Mouse (Mus musculus) heart, embryonic 13.5 days (tissue): ENCODE measurements around the gene Sec23ip. TPM values are rescaled to one million over a fixed set of nuclear protein-coding genes. Genes with fewer than 3 reads are reported as not detected.
A peak's percentile ranks its signal among the peaks of the same experiment; 100 is the strongest.

Source experiments
- ATAC-seq: fragments of 200-750 bp; cut with Nextera tagmentation; 2 replicates; pipeline ENCODE4 v1.8.0; 2017; ENCODE audit warnings: moderate TSS enrichment; ENCODE audit not compliant: insufficient number of reproducible peaks, low FRiP score, low TSS enrichment; ENCODE audit errors: extremely low read depth
- H3K27ac ChIP-seq: fragments of 300-500 bp; sonication (generic); replicated peaks from 2 replicates; pipeline ENCODE4 v1.5.1; 2015; ENCODE audit warnings: moderate library complexity, mild to moderate bottlenecking, inconsistent platforms
- H3K27me3 ChIP-seq: fragments of 300-500 bp; sonication (generic); replicated peaks from 2 replicates; pipeline ENCODE4 v1.6.1; 2015; ENCODE audit warnings: mild to moderate bottlenecking, inconsistent platforms
- H3K36me3 ChIP-seq: fragments of 300-500 bp; sonication (generic); 2 replicates; pipeline ENCODE4 v1.6.1; 2015; ENCODE audit warnings: mild to moderate bottlenecking, inconsistent platforms
- H3K4me1 ChIP-seq: fragments of 300-500 bp; sonication (generic); 2 replicates; pipeline ENCODE4 v1.6.1; 2015; ENCODE audit warnings: inconsistent platforms
- H3K4me2 ChIP-seq: fragments of 300-500 bp; sonication (generic); 2 replicates; pipeline ENCODE4 v1.6.1; 2015; ENCODE audit warnings: inconsistent platforms, mild to moderate bottlenecking, moderate library complexity
- H3K4me3 ChIP-seq: fragments of 300-500 bp; sonication (generic); 2 replicates; pipeline ENCODE4 v1.5.1; 2015; ENCODE audit warnings: moderate library complexity, mild to moderate bottlenecking, inconsistent platforms
- H3K9ac ChIP-seq: fragments of 300-500 bp; sonication (generic); 2 replicates; pipeline ENCODE4 v1.6.1; 2015; ENCODE audit warnings: inconsistent platforms, mild to moderate bottlenecking, moderate library complexity
- H3K9me3 ChIP-seq: fragments of 300-500 bp; sonication (generic); 2 replicates; pipeline ENCODE4 v1.6.1; 2016; ENCODE audit warnings: inconsistent platforms
- WGBS: fragments of 180-500 bp; shearing (Covaris S2); methylation state at CpG from one replicate; pipeline ENCODE4 v1.1.7; 2015; ENCODE audit warnings: mixed read lengths; 5-methylcytosine and 5-hydroxymethylcytosine counted together
- microRNA-seq: library from miRNA; unstranded; fragments of <30 nt; microRNA quantifications from one replicate; pipeline ENCODE4, GENCODE M21; 2016
- polyA plus RNA-seq: library from polyadenylated mRNA; unstranded; fragments of >200 nt; fragmentation: Nextera tagmentation; extraction: Ambion mirVana; gene quantifications from 2 replicates; pipeline ENCODE4 v1.2.1, GENCODE M21; 2015

Sec23ip gene
- polyA plus RNA-seq, 1 experiment from 2014 or later = 31.4 TPM

- H3K27me3 ChIP-seq = no peaks in the 10 kb centered on the region
- no peak overlapping the region for H3K4me3 ChIP-seq
- H3K4me2 ChIP-seq = no peak overlapping the region
- peaks cover 99% of the 10 kb centered on the region for H3K36me3 ChIP-seq
- no peaks in the 10 kb centered on the region for H3K4me1 ChIP-seq
- WGBS = 81% methylated on average over 6 of the region's 6 CpGs
- H3K27ac ChIP-seq = no peak overlapping the region
- no peak overlapping the region for H3K9ac ChIP-seq
- H3K9me3 ChIP-seq = no peaks in the 10 kb centered on the region
- no peak for ATAC-seq
These were observed 32.5 kb downstream of the Sec23ip start for GRCm38 (mm10) chr7:128777201-128777600.

- no peak for ATAC-seq
- peaks cover 98% of the 10 kb centered on the region for H3K36me3 ChIP-seq
These were observed 34.6 kb downstream of the Sec23ip start for GRCm38 (mm10) chr7:128779305-128779704.

GRCm38 (mm10) chr7:128781846-128782245, 37.1 kb downstream of the Sec23ip start:
- no peaks in the 10 kb centered on the region for H3K4me1 ChIP-seq
- H3K9me3 ChIP-seq = peaks cover 5% of the 10 kb centered on the region; the same call in 1 of the 2 replicates
- H3K36me3 ChIP-seq = peaks cover 95% of the 10 kb centered on the region
- H3K4me2 ChIP-seq = no peak overlapping the region
- no peak overlapping the region for H3K27ac ChIP-seq
- H3K9ac ChIP-seq = no peak overlapping the region
- H3K27me3 ChIP-seq = no peaks in the 10 kb centered on the region
- no peak overlapping the region for H3K4me3 ChIP-seq
- ATAC-seq = no peak
- 92% methylated on average over 3 of the region's 3 CpGs for WGBS

More at GRCm38 (mm10) chr7:128779305-128779704, 34.6 kb downstream of the Sec23ip start:
- Histone ChIP-seq H3K9me3 (no peaks in the 10 kb centered on the region), H3K4me3 (no peak overlapping the region), H3K4me2 (no peak overlapping the region), H3K27me3 (no peaks in the 10 kb centered on the region), H3K9ac (no peak overlapping the region), H3K27ac (no peak overlapping the region), H3K4me1 (no peaks in the 10 kb centered on the region)
- WGBS = 51% methylated on average over 6 of the region's 6 CpGs

GRCm38 (mm10) chr7:128790045-128790444, 45.3 kb downstream of the Sec23ip start:
- peaks cover 18% of the 10 kb centered on the region for H3K36me3 ChIP-seq
- 84% methylated on average over 4 of the region's 4 CpGs for WGBS
- H3K4me1 ChIP-seq = 0 out of 2 replicates have a peak, but pooled peaks cover 3% of the 10 kb centered on the region
- peaks cover 5% of the 10 kb centered on the region; the same call in 1 of the 2 replicates for H3K9me3 ChIP-seq
- 0 out of 2 replicates have a peak overlapping the region, but pooled peaks have one; percentile 3 for H3K27ac ChIP-seq
- no peak overlapping the region for H3K4me2 ChIP-seq
- H3K9ac ChIP-seq = no peak overlapping the region
- ATAC-seq = no peak
- H3K4me3 ChIP-seq = no peak overlapping the region
- no peaks in the 10 kb centered on the region for H3K27me3 ChIP-seq

GRCm38 (mm10) chr7:128793464-128793863, 48.7 kb downstream of the Sec23ip start:
- Histone ChIP-seq H3K9ac (no peak overlapping the region), H3K4me2 (no peak overlapping the region), H3K27me3 (no peaks in the 10 kb centered on the region), H3K27ac (no peak overlapping the region), H3K4me1 (0 out of 2 replicates have a peak, but pooled peaks cover 3% of the 10 kb centered on the region), H3K4me3 (no peak overlapping the region), H3K9me3 (no peaks in the 10 kb centered on the region), H3K36me3 (no peaks in the 10 kb centered on the region)
- 75% methylated on average over 4 of the region's 4 CpGs for WGBS
- ATAC-seq = no peak

GRCm38 (mm10) chr7:128824986-128825563, 80.3 kb downstream of the Sec23ip start:
- WGBS = 66% methylated on average over 5 of the region's 5 CpGs
- no peak for ATAC-seq
- Histone ChIP-seq H3K27me3 (no peaks in the 10 kb centered on the region), H3K9me3 (no peaks in the 10 kb centered on the region), H3K36me3 (no peaks in the 10 kb centered on the region), H3K4me3 (no peak overlapping the region), H3K4me2 (no peak overlapping the region), H3K4me1 (no peaks in the 10 kb centered on the region), H3K9ac (no peak overlapping the region), H3K27ac (0 out of 2 replicates have a peak overlapping the region, but pooled peaks have one; percentile 15)

- Histone ChIP-seq H3K4me1 (no peaks in the 10 kb centered on the region), H3K4me2 (no peak overlapping the region), H3K9ac (no peak overlapping the region), H3K4me3 (no peak overlapping the region), H3K27ac (no peak overlapping the region), H3K36me3 (no peaks in the 10 kb centered on the region), H3K27me3 (no peaks in the 10 kb centered on the region), H3K9me3 (no peaks in the 10 kb centered on the region)
- ATAC-seq = no peak
- 66% methylated on average over 12 of the region's 12 CpGs for WGBS
These were observed 87.8 kb downstream of the Sec23ip start for GRCm38 (mm10) chr7:128832455-128833081.

GRCm38 (mm10) chr7:128833196-128833595, 88.5 kb downstream of the Sec23ip start:
- Histone ChIP-seq H3K9me3 (no peaks in the 10 kb centered on the region), H3K4me1 (no peaks in the 10 kb centered on the region), H3K36me3 (no peaks in the 10 kb centered on the region), H3K27me3 (no peaks in the 10 kb centered on the region), H3K9ac (no peak overlapping the region), H3K27ac (no peak overlapping the region), H3K4me3 (no peak overlapping the region), H3K4me2 (no peak overlapping the region)
- 79% methylated on average over 4 of the region's 4 CpGs for WGBS
- no peak for ATAC-seq

Small RNA genes lying within 50 kb of the gene (microRNA-seq; reads per million reads assigned to microRNA genes)
- not detected for gene Gm25778

Other genes with a start within 250 kb of the Sec23ip start
- gene Bag3, start 221.3 kb upstream of the Sec23ip start, polyA plus RNA-seq = 21.5 and 22.6 TPM in 2 replicates
- gene Inpp5f, start 133.6 kb upstream of the Sec23ip start, polyA plus RNA-seq = 10.0 and 11.7 TPM in 2 replicates
- gene Mcmbp, start 4.4 kb upstream of the Sec23ip start, polyA plus RNA-seq = 37.7 and 39.8 TPM in 2 replicates